Mouse (Mus musculus) heart, embryonic 12.5 days (tissue): ENCODE measurements around the gene Prkce. TPM values are rescaled to one million over a fixed set of nuclear protein-coding genes. Genes with fewer than 3 reads are reported as not detected.

Experiments used
- ATAC-seq: fragments of 200-750 bp; cut with Nextera tagmentation; 2 replicates; pipeline ENCODE4 v1.8.0; 2017; ENCODE audit warnings: moderate TSS enrichment, moderate library complexity; ENCODE audit not compliant: insufficient number of reproducible peaks, low FRiP score
- H3K27ac ChIP-seq: fragments of 300-500 bp; sonication (generic); 2 replicates; pipeline ENCODE4 v1.5.1; 2016; ENCODE audit warnings: mild to moderate bottlenecking, moderate library complexity; ENCODE audit not compliant: poor library complexity, severe bottlenecking
- H3K27me3 ChIP-seq: fragments of 300-500 bp; sonication (generic); replicated peaks from 2 replicates; pipeline ENCODE4 v1.6.1; 2016; ENCODE audit warnings: mild to moderate bottlenecking, moderate library complexity
- H3K36me3 ChIP-seq: fragments of 300-500 bp; sonication (generic); 2 replicates; pipeline ENCODE4 v1.6.1; 2016; ENCODE audit warnings: mild to moderate bottlenecking, moderate library complexity
- H3K4me1 ChIP-seq: fragments of 300-500 bp; sonication (generic); replicated peaks from 2 replicates; pipeline ENCODE4 v1.6.1; 2016; ENCODE audit warnings: mild to moderate bottlenecking
- H3K4me2 ChIP-seq: fragments of 300-500 bp; sonication (generic); 2 replicates; pipeline ENCODE4 v1.6.1; 2016; ENCODE audit warnings: mild to moderate bottlenecking, moderate library complexity
- H3K4me3 ChIP-seq: fragments of 300-500 bp; sonication (generic); 2 replicates; pipeline ENCODE4 v1.5.1; 2016; ENCODE audit warnings: mild to moderate bottlenecking
- H3K9ac ChIP-seq: fragments of 300-500 bp; sonication (generic); 2 replicates; pipeline ENCODE4 v1.6.1; 2016; ENCODE audit warnings: mild to moderate bottlenecking, moderate library complexity
- H3K9me3 ChIP-seq: fragments of 300-500 bp; sonication (generic); replicated peaks from 2 replicates; pipeline ENCODE4 v1.6.1; 2016; ENCODE audit warnings: mild to moderate bottlenecking, moderate library complexity
- WGBS: fragments of 180-500 bp; shearing (Covaris S2); methylation state at CpG from one replicate; pipeline ENCODE4 v1.1.7; 2016; 5-methylcytosine and 5-hydroxymethylcytosine counted together
- polyA plus RNA-seq: library from polyadenylated mRNA; unstranded; fragments of >200 nt; fragmentation: Nextera tagmentation; extraction: Ambion mirVana; gene quantifications from 2 replicates; pipeline ENCODE4 v1.2.1, GENCODE M21; 2016

Prkce gene
- polyA plus RNA-seq, 1 experiment from 2014 or later, result 12.0 TPM

GRCm38 (mm10) chr17:86276381-86276780 is 108.8 kb downstream of the Prkce start:
- 83% methylated on average over 4 of the region's 4 CpGs for WGBS
- no peak for ATAC-seq
- Histone ChIP-seq H3K9ac (no peak overlapping the region), H3K4me1 (peaks cover 64% of the 10 kb centered on the region), H3K27ac (no peak overlapping the region), H3K4me3 (no peak overlapping the region), H3K36me3 (no peaks in the 10 kb centered on the region), H3K4me2 (no peak overlapping the region), H3K9me3 (no peaks in the 10 kb centered on the region), H3K27me3 (no peaks in the 10 kb centered on the region)

GRCm38 (mm10) chr17:86277032-86277798 is 109.6 kb downstream of the Prkce start:
- ATAC-seq, result no peak
- Histone ChIP-seq H3K36me3 (no peaks in the 10 kb centered on the region), H3K4me3 (no peak overlapping the region), H3K4me2 (no peak overlapping the region), H3K4me1 (peaks cover 62% of the 10 kb centered on the region), H3K27ac (no peak overlapping the region), H3K9ac (no peak overlapping the region), H3K9me3 (no peaks in the 10 kb centered on the region), H3K27me3 (no peaks in the 10 kb centered on the region)
- 73% methylated on average over 8 of the region's 8 CpGs for WGBS

- Histone ChIP-seq H3K36me3 (no peaks in the 10 kb centered on the region), H3K4me2 (no peak overlapping the region), H3K9ac (no peak overlapping the region), H3K27ac (no peak overlapping the region), H3K27me3 (no peaks in the 10 kb centered on the region), H3K9me3 (no peaks in the 10 kb centered on the region), H3K4me3 (no peak overlapping the region), H3K4me1 (peaks cover 58% of the 10 kb centered on the region)
- WGBS, result 72% methylated on average over 5 of the region's 5 CpGs
- ATAC-seq, result no peak
These were observed 110.5 kb downstream of the Prkce start for GRCm38 (mm10) chr17:86277999-86278526.

GRCm38 (mm10) chr17:86279751-86280150 is 112.2 kb downstream of the Prkce start:
- no peaks in the 10 kb centered on the region for H3K27me3 ChIP-seq
- H3K27ac ChIP-seq, result no peak overlapping the region
- ATAC-seq, result no peak
- no peak overlapping the region for H3K9ac ChIP-seq
- H3K4me3 ChIP-seq, result no peak overlapping the region
- no peak overlapping the region for H3K4me2 ChIP-seq
- H3K9me3 ChIP-seq, result no peaks in the 10 kb centered on the region
- H3K4me1 ChIP-seq, result peaks cover 57% of the 10 kb centered on the region
- WGBS, result 64% methylated on average over 10 of the region's 10 CpGs
- H3K36me3 ChIP-seq, result no peaks in the 10 kb centered on the region

- H3K27ac ChIP-seq, result 0 out of 2 replicates have a peak overlapping the region, but pooled peaks have one; percentile 14
These were observed 116.2 kb downstream of the Prkce start for GRCm38 (mm10) chr17:86283741-86284140.

GRCm38 (mm10) chr17:86285058-86285457 is 117.5 kb downstream of the Prkce start:
- no peaks in the 10 kb centered on the region for H3K27me3 ChIP-seq
- no peak overlapping the region for H3K4me2 ChIP-seq
- ATAC-seq, result no peak
- no peaks in the 10 kb centered on the region for H3K36me3 ChIP-seq
- H3K27ac ChIP-seq, result no peak overlapping the region
- no peak overlapping the region for H3K9ac ChIP-seq
- peaks cover 59% of the 10 kb centered on the region for H3K4me1 ChIP-seq
- no peaks in the 10 kb centered on the region for H3K9me3 ChIP-seq
- no peak overlapping the region for H3K4me3 ChIP-seq
- WGBS, result 77% methylated on average over 5 of the region's 5 CpGs

More at GRCm38 (mm10) chr17:86283741-86284140, 116.2 kb downstream of the Prkce start:
- no peak overlapping the region for H3K9ac ChIP-seq
- H3K4me1 ChIP-seq, result peaks cover 70% of the 10 kb centered on the region
- no peaks in the 10 kb centered on the region for H3K27me3 ChIP-seq
- no peak overlapping the region for H3K4me2 ChIP-seq
- WGBS, result 33% methylated on average over 5 of the region's 5 CpGs
- H3K9me3 ChIP-seq, result no peaks in the 10 kb centered on the region
- no peak for ATAC-seq
- no peaks in the 10 kb centered on the region for H3K36me3 ChIP-seq
- H3K4me3 ChIP-seq, result no peak overlapping the region

- Histone ChIP-seq H3K4me2 (no peak overlapping the region), H3K9ac (peak overlapping the region; percentile 23; the same call in 1 of the 2 replicates), H3K4me1 (peaks cover 42% of the 10 kb centered on the region), H3K9me3 (no peaks in the 10 kb centered on the region), H3K27me3 (no peaks in the 10 kb centered on the region), H3K36me3 (no peaks in the 10 kb centered on the region), H3K4me3 (no peak overlapping the region), H3K27ac (no peak overlapping the region)
- ATAC-seq, result no peak
- 59% methylated on average over 7 of the region's 7 CpGs for WGBS
These were observed 119.2 kb downstream of the Prkce start for GRCm38 (mm10) chr17:86286747-86287271.

GRCm38 (mm10) chr17:86292711-86293110 is 125.1 kb downstream of the Prkce start:
- peaks cover 17% of the 10 kb centered on the region for H3K4me1 ChIP-seq
- no peak for ATAC-seq
- no peaks in the 10 kb centered on the region for H3K36me3 ChIP-seq
- H3K4me3 ChIP-seq, result no peak overlapping the region
- H3K27me3 ChIP-seq, result no peaks in the 10 kb centered on the region
- peak overlapping the region; percentile 55; the same call in 1 of the 2 replicates for H3K4me2 ChIP-seq
- H3K9ac ChIP-seq, result no peak overlapping the region
- no peak overlapping the region for H3K27ac ChIP-seq
- WGBS, result 81% methylated on average over 6 of the region's 6 CpGs
- no peaks in the 10 kb centered on the region for H3K9me3 ChIP-seq

GRCm38 (mm10) chr17:86293247-86293744 is 125.7 kb downstream of the Prkce start:
- Histone ChIP-seq H3K9ac (no peak overlapping the region), H3K9me3 (no peaks in the 10 kb centered on the region), H3K4me1 (peaks cover 17% of the 10 kb centered on the region), H3K27me3 (no peaks in the 10 kb centered on the region), H3K4me3 (peak overlapping the region; percentile 25), H3K36me3 (no peaks in the 10 kb centered on the region), H3K4me2 (peak overlapping the region; percentile 55), H3K27ac (no peak overlapping the region)
- peak; percentile 73 for ATAC-seq
- WGBS, result 33% methylated on average over 10 of the region's 10 CpGs

GRCm38 (mm10) chr17:86299576-86299975 is 132.0 kb downstream of the Prkce start:
- Histone ChIP-seq H3K27me3 (no peaks in the 10 kb centered on the region), H3K9me3 (no peaks in the 10 kb centered on the region), H3K27ac (no peak overlapping the region), H3K4me2 (no peak overlapping the region), H3K4me1 (peaks cover 46% of the 10 kb centered on the region), H3K36me3 (no peaks in the 10 kb centered on the region), H3K9ac (no peak overlapping the region), H3K4me3 (no peak overlapping the region)
- ATAC-seq, result no peak
- 70% methylated on average over 3 of the region's 3 CpGs for WGBS

- Histone ChIP-seq H3K4me1 (peaks cover 54% of the 10 kb centered on the region), H3K4me3 (no peak overlapping the region)
These were observed 133.4 kb downstream of the Prkce start for GRCm38 (mm10) chr17:86300774-86301595.

More at GRCm38 (mm10) chr17:86300774-86301595, 133.4 kb downstream of the Prkce start:
- WGBS, result 38% methylated on average over 21 of the region's 22 CpGs
- Histone ChIP-seq H3K27me3 (no peaks in the 10 kb centered on the region), H3K4me2 (peak overlapping the region; percentile 59), H3K27ac (peak overlapping the region; percentile 96), H3K36me3 (no peaks in the 10 kb centered on the region), H3K9me3 (no peaks in the 10 kb centered on the region), H3K9ac (peak overlapping the region; percentile 58)
- peak; percentile 66 for ATAC-seq
